ENCODE assay signal across 8 mouse cellular contexts in the genomic region with DNA sequence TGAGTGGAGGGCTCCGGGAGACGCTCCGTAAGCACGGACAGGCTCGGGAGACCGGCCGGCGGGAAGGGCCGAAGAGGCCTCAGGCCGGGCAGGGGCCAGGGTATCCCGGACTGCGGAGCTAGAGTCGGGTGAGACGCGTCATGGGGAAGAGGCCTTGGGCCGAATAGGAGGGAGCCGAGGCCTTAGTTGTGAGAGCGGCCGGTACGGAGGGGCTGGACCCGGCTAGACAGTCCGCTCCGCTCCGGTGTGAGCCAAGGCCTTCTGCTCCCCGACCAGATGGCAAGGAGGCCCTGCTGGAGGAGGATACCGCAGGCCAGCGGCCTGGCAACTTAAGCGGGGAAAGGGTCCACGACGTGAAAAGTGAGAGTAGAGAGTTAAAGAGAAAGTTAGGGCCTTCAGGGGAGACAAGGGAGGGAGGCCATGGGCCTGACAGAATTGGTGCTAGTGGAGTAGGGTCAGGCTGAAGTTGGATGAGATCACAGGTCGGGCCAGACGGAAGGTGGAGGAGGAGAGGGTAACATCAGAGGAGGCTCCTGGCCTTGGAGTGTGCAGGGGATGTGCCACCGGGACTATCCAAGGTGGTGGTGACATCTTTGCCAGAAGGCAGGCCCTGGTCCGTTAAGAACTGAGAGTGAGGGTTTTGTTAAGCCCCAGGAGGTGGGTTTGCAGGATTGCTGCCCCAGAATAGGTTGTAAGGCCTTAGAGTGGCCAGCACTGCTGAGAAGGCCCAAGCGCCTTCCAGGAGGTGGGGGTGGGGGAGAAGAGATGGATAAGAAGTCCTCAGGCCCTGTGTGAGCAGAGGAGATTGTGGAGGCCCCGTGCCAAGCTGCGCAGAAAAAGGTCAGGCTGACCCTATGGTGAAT. TPM values are rescaled to one million over a fixed set of nuclear protein-coding genes. Genes with fewer than 3 reads are reported as not detected.
A peak's percentile ranks its signal among the peaks of the same experiment; 100 is the strongest.
DNase-seq lines count a peak whose midpoint lies in the region; ATAC-seq lines count a peak whose summit lies in the region.

No protein-coding gene starts in this region.

- peak overlapping the region; percentile 99 for H3K9ac ChIP-seq in embryonic facial prominence, embryonic 14.5 days (ENCODE audit: low read depth, low read length)
- peak overlapping the region; percentile 87 for H3K9ac ChIP-seq in heart, embryonic 15.5 days

- no peaks in the 10 kb centered on the region for H3K27me3 ChIP-seq in embryonic facial prominence, embryonic 14.5 days (replicated peaks; ENCODE audit: control insufficient read depth, insufficient read depth, low read length)
- H3K27me3 ChIP-seq in heart, embryonic 15.5 days = no peaks in the 10 kb centered on the region

- H3K27ac ChIP-seq in embryonic facial prominence, embryonic 14.5 days (replicated peaks; ENCODE audit: low read depth, low read length) = peak overlapping the region; percentile 98
- peak overlapping the region; percentile 97 for H3K27ac ChIP-seq in heart, embryonic 15.5 days

- H3K4me3 ChIP-seq in embryonic facial prominence, embryonic 14.5 days (ENCODE audit: low read depth, low read length) = peak overlapping the region; percentile 98
- H3K4me3 ChIP-seq in heart, embryonic 15.5 days = peak overlapping the region; percentile 72

- peaks cover 23% of the 10 kb centered on the region for H3K36me3 ChIP-seq in embryonic facial prominence, embryonic 14.5 days (ENCODE audit: control insufficient read depth, insufficient read depth, low read length)
- peaks cover 21% of the 10 kb centered on the region for H3K36me3 ChIP-seq in heart, embryonic 15.5 days

- 3% methylated on average over 37 of the region's 37 CpGs for WGBS in embryonic facial prominence, embryonic 14.5 days
- 2% methylated on average over 37 of the region's 37 CpGs for WGBS in heart, embryonic 15.5 days

- H3K4me2 ChIP-seq in embryonic facial prominence, embryonic 14.5 days (ENCODE audit: low read depth, low read length) = peak overlapping the region; percentile 64
- H3K4me2 ChIP-seq in heart, embryonic 15.5 days = peak overlapping the region; percentile 81

- no peak for ATAC-seq in CD4-positive, CD25-positive, alpha-beta regulatory T cell, adult 4 months
- ATAC-seq in embryonic facial prominence, embryonic 14.5 days (ENCODE audit: low read depth) = peak; percentile 6
- ATAC-seq in heart, embryonic 15.5 days (replicated peaks; ENCODE audit: insufficient number of reproducible peaks, insufficient read depth, low FRiP score, low read depth) = peak; percentile 21

- H3K9me3 ChIP-seq in embryonic facial prominence, embryonic 14.5 days (ENCODE audit: control insufficient read depth, low read length) = no peaks in the 10 kb centered on the region
- no peaks in the 10 kb centered on the region for H3K9me3 ChIP-seq in heart, embryonic 15.5 days (replicated peaks)

- peak; percentile 34 for DNase-seq in CD4-positive, CD25-positive, alpha-beta regulatory T cell, adult 2 months (ENCODE audit: low read depth, low spot score)
- DNase-seq in adrenal gland, postnatal 36 days = peak; percentile 63 to 64
- peak; percentile 34 for DNase-seq in embryonic facial prominence, embryonic 14.5 days (ENCODE audit: low spot score)
- peak; percentile 62 for DNase-seq in kidney, postnatal 10 days
- peak; percentile 35 for DNase-seq in lung, postnatal 14 days
- peak; percentile 53 for DNase-seq in retina, postnatal 1 day

- peaks cover 25% of the 10 kb centered on the region for H3K4me1 ChIP-seq in embryonic facial prominence, embryonic 14.5 days (ENCODE audit: control insufficient read depth, insufficient read depth, low read length)
- peaks cover 31% of the 10 kb centered on the region for H3K4me1 ChIP-seq in heart, embryonic 15.5 days (replicated peaks)

RNA-seq across cellular contexts. Expression of gene Lrrc41, which starts 1.5 kb away (rescaled TPM):
- polyA plus RNA-seq in CD4-positive, CD25-positive, alpha-beta regulatory T cell, adult 4 months (2017; shearing (Covaris generic)) = 10 to 100 TPM; 15.7 to 21.8 TPM
- total RNA-seq in adrenal gland, postnatal 36 days (2021) = 10 to 100 TPM; 66.1 to 72.7 TPM
- 73.1 and 85.5 TPM in 2 replicates for polyA plus RNA-seq in embryonic facial prominence, embryonic 14.5 days (2014; fragmentation: Nextera tagmentation; extraction: Ambion mirVana)
- 44.1 and 56.7 TPM in 2 replicates for polyA plus RNA-seq in heart, embryonic 15.5 days (2015; fragmentation: Nextera tagmentation; extraction: Ambion mirVana)

RNA-seq across cellular contexts. Expression of gene Uqcrh, which starts 1.7 kb away (rescaled TPM):
- 100 to 1,000 TPM; 779 to 910 TPM for polyA plus RNA-seq in CD4-positive, CD25-positive, alpha-beta regulatory T cell, adult 4 months (2017; shearing (Covaris generic))
- total RNA-seq in adrenal gland, postnatal 36 days (2021) = 100 to 1,000 TPM; 612 to 614 TPM
- polyA plus RNA-seq in embryonic facial prominence, embryonic 14.5 days (2014; fragmentation: Nextera tagmentation; extraction: Ambion mirVana) = 511 and 572 TPM in 2 replicates
- polyA plus RNA-seq in heart, embryonic 15.5 days (2015; fragmentation: Nextera tagmentation; extraction: Ambion mirVana) = 997 and 1,210 TPM in 2 replicates

RNA-seq across cellular contexts. Expression of gene Nsun4, which starts 22.9 kb away (rescaled TPM):
- polyA plus RNA-seq in CD4-positive, CD25-positive, alpha-beta regulatory T cell, adult 4 months (2017; shearing (Covaris generic)) = 10 to 100 TPM; 24.1 to 32.9 TPM
- total RNA-seq in adrenal gland, postnatal 36 days (2021) = 10 to 100 TPM; 30.5 to 34.6 TPM
- polyA plus RNA-seq in embryonic facial prominence, embryonic 14.5 days (2014; fragmentation: Nextera tagmentation; extraction: Ambion mirVana) = 17.7 and 20.2 TPM in 2 replicates
- 26.3 and 27.2 TPM in 2 replicates for polyA plus RNA-seq in heart, embryonic 15.5 days (2015; fragmentation: Nextera tagmentation; extraction: Ambion mirVana)

RNA-seq across cellular contexts. Expression of gene Rad54l, which starts 46.9 kb away (rescaled TPM):
- polyA plus RNA-seq in CD4-positive, CD25-positive, alpha-beta regulatory T cell, adult 4 months (2017; shearing (Covaris generic)) = 1 to 10 TPM; 4.8 to 7.8 TPM
- 1 to 10 TPM; 1.3 to 2.2 TPM for total RNA-seq in adrenal gland, postnatal 36 days (2021)
- 20.7 and 22.6 TPM in 2 replicates for polyA plus RNA-seq in embryonic facial prominence, embryonic 14.5 days (2014; fragmentation: Nextera tagmentation; extraction: Ambion mirVana)
- 15.5 and 17.9 TPM in 2 replicates for polyA plus RNA-seq in heart, embryonic 15.5 days (2015; fragmentation: Nextera tagmentation; extraction: Ambion mirVana)

RNA-seq across cellular contexts. Expression of gene Pomgnt1, which starts 47.0 kb away (rescaled TPM):
- polyA plus RNA-seq in CD4-positive, CD25-positive, alpha-beta regulatory T cell, adult 4 months (2017; shearing (Covaris generic)) = 1 to 10 TPM; 6.6 to 10.0 TPM
- total RNA-seq in adrenal gland, postnatal 36 days (2021) = 10 to 100 TPM; 61.8 to 63.7 TPM
- 60.4 and 62.7 TPM in 2 replicates for polyA plus RNA-seq in embryonic facial prominence, embryonic 14.5 days (2014; fragmentation: Nextera tagmentation; extraction: Ambion mirVana)
- 54.6 and 62.0 TPM in 2 replicates for polyA plus RNA-seq in heart, embryonic 15.5 days (2015; fragmentation: Nextera tagmentation; extraction: Ambion mirVana)
